Mouse (Mus musculus) gastrocnemius, postnatal 10 days (tissue): ENCODE data around the gene Ankrd28. TPM values are rescaled to one million over a fixed set of nuclear protein-coding genes. Genes with fewer than 3 reads are reported as not detected.

ENCODE experiments used
- total RNA-seq, 2 experiments: library from RNA; stranded (reverse); gene quantifications; 2 replicates each; pipeline ENCODE4 v1.2.3; 2021

Ankrd28 gene
- total RNA-seq, 2 experiments from 2014 or later: 53.2 to 53.4 TPM

Other genes with a start within 250 kb of the Ankrd28 start
- gene Colq, start 239.3 kb downstream of the Ankrd28 start, total RNA-seq: 10 to 100 TPM in 1 of 2 experiments, 1 to 10 TPM in 1; 8.9 to 10.2 TPM
- under 1 TPM in 1 of 2 experiments, not detected in 1; 0.56 TPM for gene Gm49387, start 189.8 kb downstream of the Ankrd28 start, total RNA-seq
- 10 to 100 TPM; 11.0 to 11.1 TPM for gene Btd, start 189.6 kb downstream of the Ankrd28 start, total RNA-seq
- gene Hacl1, start 189.4 kb downstream of the Ankrd28 start, total RNA-seq: 10 to 100 TPM; 10.9 to 12.3 TPM
- gene Galnt15, start 198.3 kb upstream of the Ankrd28 start, total RNA-seq: 10 to 100 TPM; 22.2 to 23.2 TPM